Mouse (Mus musculus) midbrain, postnatal 0 days (tissue): ENCODE results near the gene Rps27l. TPM values are rescaled to one million over a fixed set of nuclear protein-coding genes. Genes with fewer than 3 reads are reported as not detected.
"Not testable (repeated sequence)": the region's sequence is repeated elsewhere in the genome, so short reads cannot be mapped to it uniquely, and the experiment has no call there.

Experiments
- ATAC-seq: fragments of 200-750 bp; cut with Nextera tagmentation; 2 replicates; pipeline ENCODE4 v1.8.0; 2017; ENCODE audit warnings: moderate number of reproducible peaks, mild to moderate bottlenecking, moderate TSS enrichment, moderate library complexity; ENCODE audit not compliant: low FRiP score
- DNase-seq: peaks from one replicate; pipeline ENCODE4 v3.0.0-alpha.2; 2015; ENCODE audit warnings: low spot score
- H3K27ac ChIP-seq: fragments of 300-500 bp; sonication (generic); 2 replicates; pipeline ENCODE4 v1.5.1; 2014; ENCODE audit warnings: low read depth, mild to moderate bottlenecking, low read length, mixed read lengths
- H3K27me3 ChIP-seq: fragments of 300-500 bp; sonication (generic); 2 replicates; pipeline ENCODE4 v1.6.1; 2014; ENCODE audit warnings: low read length, control low read depth, mixed read lengths; ENCODE audit not compliant: insufficient read depth
- H3K36me3 ChIP-seq: fragments of 300-500 bp; sonication (generic); 2 replicates; pipeline ENCODE4 v1.6.1; 2014; ENCODE audit warnings: low read length, control low read depth, mixed read lengths; ENCODE audit not compliant: insufficient read depth
- H3K4me1 ChIP-seq: fragments of 300-500 bp; sonication (generic); 2 replicates; pipeline ENCODE4 v1.6.1; 2014; ENCODE audit warnings: mild to moderate bottlenecking, control low read depth, antibody characterized with exemption, low read length, mixed read lengths; ENCODE audit not compliant: insufficient read depth
- H3K4me2 ChIP-seq: fragments of 300-500 bp; sonication (generic); 2 replicates; pipeline ENCODE4 v1.6.1; 2014; ENCODE audit warnings: low read depth, mild to moderate bottlenecking, low read length, mixed read lengths; ENCODE audit not compliant: poor library complexity, severe bottlenecking
- H3K4me3 ChIP-seq: fragments of 300-500 bp; sonication (generic); 2 replicates; pipeline ENCODE4 v1.5.1; 2014; ENCODE audit warnings: low read depth, mild to moderate bottlenecking, low read length, moderate library complexity
- H3K9ac ChIP-seq: fragments of 300-500 bp; sonication (generic); replicated peaks from 2 replicates; pipeline ENCODE4 v1.6.1; 2014; ENCODE audit warnings: mild to moderate bottlenecking, low read length, moderate library complexity, mixed read lengths; ENCODE audit not compliant: poor library complexity, severe bottlenecking
- H3K9me3 ChIP-seq: fragments of 300-500 bp; sonication (generic); 2 replicates; pipeline ENCODE4 v1.6.1; 2016; ENCODE audit warnings: low read length, control low read depth
- CTCF ChIP-seq: IDR thresholded peaks from 2 replicates; pipeline ENCODE4 v1.5.1; 2016; ENCODE audit warnings: antibody characterized with exemption, mild to moderate bottlenecking
- WGBS: fragments of 180-500 bp; shearing (Covaris S2); extraction: QIAGEN DNeasy Blood & Tissue Kit; methylation state at CpG from one replicate; pipeline ENCODE4 v1.1.7; 2014; 5-methylcytosine and 5-hydroxymethylcytosine counted together
- polyA plus RNA-seq: library from polyadenylated mRNA; unstranded; fragments of >200 nt; fragmentation: Nextera tagmentation; extraction: Ambion mirVana; gene quantifications from 2 replicates; pipeline ENCODE4 v1.2.1, GENCODE M21; 2015
- total RNA-seq: library from RNA; depleted of rRNA; stranded (reverse); fragments of >200 nt; gene quantifications from 2 replicates; pipeline ENCODE4 v1.2.3, GENCODE M21; 2014

The Rps27l gene
- total and polyA plus RNA-seq, 2 experiments from 2014 or later: 51.7 to 168 TPM

- no peak for TF ChIP-seq CTCF
- Histone ChIP-seq H3K9ac (no peak overlapping the region), H3K27ac (no peak overlapping the region), H3K4me1 (no peaks in the 10 kb centered on the region), H3K27me3 (no peaks in the 10 kb centered on the region), H3K9me3 (no peaks in the 10 kb centered on the region), H3K4me2 (no peak overlapping the region), H3K4me3 (no peak overlapping the region), H3K36me3 (no peaks in the 10 kb centered on the region)
- DNase-seq: no peak
- ATAC-seq: no peak
- WGBS: 93% methylated on average over 8 of the region's 8 CpGs
Observed at GRCm38 (mm10) chr9:66907126-66907525, 38.8 kb upstream of the Rps27l start.

GRCm38 (mm10) chr9:66907746-66908397 lies 38.0 kb upstream of the Rps27l start:
- 87% methylated on average over 5 of the region's 5 CpGs for WGBS
- H3K9ac ChIP-seq: no peak overlapping the region
- ATAC-seq: no peak
- H3K27me3 ChIP-seq: no peaks in the 10 kb centered on the region
- no peak overlapping the region for H3K4me3 ChIP-seq
- no peak overlapping the region for H3K27ac ChIP-seq
- no peaks in the 10 kb centered on the region for H3K9me3 ChIP-seq
- no peaks in the 10 kb centered on the region for H3K36me3 ChIP-seq
- no peak overlapping the region for H3K4me2 ChIP-seq
- no peak for TF ChIP-seq CTCF
- H3K4me1 ChIP-seq: no peaks in the 10 kb centered on the region
- no peak for DNase-seq

- no peak for TF ChIP-seq CTCF
- 83% methylated on average over 7 of the region's 7 CpGs for WGBS
- H3K9ac ChIP-seq: no peak overlapping the region
- no peaks in the 10 kb centered on the region for H3K9me3 ChIP-seq
- H3K4me2 ChIP-seq: no peak overlapping the region
- ATAC-seq: no peak
- no peak overlapping the region for H3K4me3 ChIP-seq
- no peak for DNase-seq
- no peaks in the 10 kb centered on the region for H3K27me3 ChIP-seq
- H3K27ac ChIP-seq: no peak overlapping the region
- no peaks in the 10 kb centered on the region for H3K36me3 ChIP-seq
- no peaks in the 10 kb centered on the region for H3K4me1 ChIP-seq
Observed at GRCm38 (mm10) chr9:66909922-66910321, 36.0 kb upstream of the Rps27l start.

GRCm38 (mm10) chr9:66910677-66911076 lies 35.2 kb upstream of the Rps27l start:
- H3K27ac ChIP-seq: no peak overlapping the region
- H3K9me3 ChIP-seq: no peaks in the 10 kb centered on the region
- no peak for TF ChIP-seq CTCF
- no peak for DNase-seq
- ATAC-seq: no peak
- H3K36me3 ChIP-seq: no peaks in the 10 kb centered on the region
- no peaks in the 10 kb centered on the region for H3K4me1 ChIP-seq
- no peaks in the 10 kb centered on the region for H3K27me3 ChIP-seq
- H3K4me2 ChIP-seq: no peak overlapping the region
- WGBS: 83% methylated on average over 5 of the region's 5 CpGs
- no peak overlapping the region for H3K9ac ChIP-seq
- H3K4me3 ChIP-seq: no peak overlapping the region

- Histone ChIP-seq H3K36me3 (no peaks in the 10 kb centered on the region; the same call in 1 of the 2 replicates), H3K4me2 (no peak overlapping the region), H3K4me3 (no peak overlapping the region), H3K9ac (no peak overlapping the region), H3K4me1 (no peaks in the 10 kb centered on the region), H3K27me3 (no peaks in the 10 kb centered on the region), H3K27ac (no peak overlapping the region), H3K9me3 (no peaks in the 10 kb centered on the region)
- no peak for ATAC-seq
- DNase-seq: peak; percentile 26
- no peak for TF ChIP-seq CTCF
Observed at GRCm38 (mm10) chr9:66912304-66912703, 33.6 kb upstream of the Rps27l start.

- H3K9ac ChIP-seq, H3K27ac ChIP-seq, H3K4me3 ChIP-seq, ATAC-seq, H3K27me3 ChIP-seq, H3K4me1 ChIP-seq, H3K4me2 ChIP-seq, H3K9me3 ChIP-seq, H3K36me3 ChIP-seq, DNase-seq: not testable (repeated sequence)
- WGBS: 95% methylated on average over 5 of the region's 5 CpGs
Observed at GRCm38 (mm10) chr9:66913254-66913934, 32.5 kb upstream of the Rps27l start.
